Mouse (Mus musculus): ENCODE measurements around the gene Arhgap25. TPM values are rescaled to one million over a fixed set of nuclear protein-coding genes. Genes with fewer than 3 reads are reported as not detected.
"Not testable (repeated sequence)": the region's sequence is repeated elsewhere in the genome, so short reads cannot be mapped to it uniquely, and the experiment has no call there.

The Arhgap25 gene
- total RNA-seq (2014; fragmentation: Nextera tagmentation) (20.3 and 22.8 TPM in 2 replicates), total RNA-seq (2017) (36.8 and 40.9 TPM in 2 replicates), polyA plus RNA-seq (2012) (3.1 and 4.8 TPM in 2 replicates)

DNA sequence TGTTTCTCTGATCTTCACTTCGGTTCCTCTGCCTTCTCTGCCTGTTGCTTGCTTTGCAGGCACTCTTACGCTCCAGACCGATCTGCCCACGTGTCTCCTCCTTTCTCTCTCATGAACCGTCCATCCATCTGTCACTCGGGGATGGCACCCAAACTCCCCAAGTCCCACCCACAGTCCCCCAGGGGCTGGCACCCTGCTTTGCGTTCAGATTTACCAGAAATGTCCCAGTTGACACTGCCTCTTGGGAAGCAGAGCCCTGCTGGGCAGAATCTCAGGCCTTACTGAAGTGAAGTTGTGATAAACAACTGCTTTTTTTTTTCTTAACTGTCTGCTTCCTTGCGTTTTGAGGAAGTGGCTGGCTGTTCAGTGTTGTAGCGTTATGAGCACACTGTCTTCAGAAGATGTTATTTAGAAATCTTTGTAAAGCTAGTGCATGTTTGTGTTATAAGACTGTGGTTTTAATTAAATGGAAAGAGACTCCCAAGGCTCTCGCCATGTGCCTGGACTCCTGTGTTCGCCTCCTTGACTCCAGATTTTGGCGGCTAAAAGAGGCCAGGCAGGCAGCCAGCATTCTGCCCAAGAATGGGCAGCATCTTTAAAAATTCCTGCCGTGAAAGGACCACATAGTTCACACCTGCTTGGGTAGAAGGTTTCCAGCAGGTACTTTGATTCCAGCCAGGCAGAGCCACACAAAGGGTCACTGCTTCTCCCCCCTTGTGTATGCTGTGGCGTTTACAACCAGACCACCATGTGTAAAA lies at the start of gene Arhgap25:
TSS of gene Arhgap25 (minus strand) at position 307 of the 758 bp plus-strand sequence.
- Histone ChIP-seq H3K36me3 (replicated peaks) (peaks cover 3% of the 10 kb centered on the region), H3K4me1 (ENCODE audit: insufficient read depth, low read depth, low read length) (peaks cover 87% of the 10 kb centered on the region), H3K4me3 (ENCODE audit: low read depth, low read length) (peak within 1 kb of the TSS; percentile 57), H3K27me3 (ENCODE audit: insufficient read depth, low read length) (peaks cover 29% of the 10 kb centered on the region), H3K9me3 (replicated peaks) (no peaks in the 10 kb centered on the region)
- TF ChIP-seq CTCF (IDR thresholded peaks at IDR 0.05; ENCODE audit: low read depth, low read length) (no peak), TAL1 (conservative IDR thresholded peaks at IDR 0.05; ENCODE audit: low read depth, low read length) (no peak), POLR2AphosphoS5 (IDR thresholded peaks at IDR 0.05; ENCODE audit: insufficient replicate concordance, low read depth, low read length) (no peak), GATA2 (IDR thresholded peaks at IDR 0.05; ENCODE audit: borderline replicate concordance, low read depth, low read length) (no peak), GATA1 (IDR thresholded peaks at IDR 0.05; ENCODE audit: borderline replicate concordance, low read length) (no peak)
- ATAC-seq (ENCODE audit: extremely low read depth, insufficient number of reproducible peaks, low FRiP score, poor library complexity, severe bottlenecking) (no peak), DNase-seq (ENCODE audit: low spot score) (no peak)

DNA sequence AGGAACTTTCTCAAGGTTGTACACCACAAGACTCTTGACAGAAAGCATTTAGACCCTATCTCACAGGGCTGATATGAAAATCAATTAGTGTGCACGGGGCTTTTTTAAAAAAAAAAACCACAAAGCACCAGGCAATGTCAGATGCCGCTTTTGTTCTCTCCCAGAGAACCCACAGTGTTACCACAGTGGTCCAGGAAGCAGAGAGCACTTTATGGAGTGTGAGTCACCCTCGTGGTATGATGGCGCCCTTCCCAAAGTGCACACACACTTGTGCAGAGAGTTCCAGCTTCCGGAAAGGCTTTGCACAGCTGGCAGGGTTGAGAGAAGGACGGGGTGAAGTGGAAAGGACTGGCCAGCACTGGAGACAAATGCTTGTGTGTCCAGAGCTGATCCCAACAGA lies 49.4 kb upstream of the Arhgap25 start:
- Histone ChIP-seq H3K36me3 (replicated peaks) (peaks cover 19% of the 10 kb centered on the region), H3K27me3 (ENCODE audit: insufficient read depth, low read length) (peaks cover 41% of the 10 kb centered on the region), H3K4me3 (ENCODE audit: low read depth, low read length) (peak overlapping the region; percentile 32; the same call in 1 of the 2 replicates), H3K4me1 (ENCODE audit: insufficient read depth, low read depth, low read length) (peaks cover 58% of the 10 kb centered on the region), H3K9me3 (replicated peaks) (no peaks in the 10 kb centered on the region)
- ATAC-seq (ENCODE audit: extremely low read depth, insufficient number of reproducible peaks, low FRiP score, poor library complexity, severe bottlenecking) (peak; percentile 24; the same call in 1 of the 2 replicates), DNase-seq (ENCODE audit: low spot score) (no peak)
- TF ChIP-seq TAL1 (conservative IDR thresholded peaks at IDR 0.05; ENCODE audit: low read depth, low read length) (no peak), GATA1 (IDR thresholded peaks at IDR 0.05; ENCODE audit: borderline replicate concordance, low read length) (no peak), POLR2AphosphoS5 (IDR thresholded peaks at IDR 0.05; ENCODE audit: insufficient replicate concordance, low read depth, low read length) (no peak), GATA2 (IDR thresholded peaks at IDR 0.05; ENCODE audit: borderline replicate concordance, low read depth, low read length) (no peak), CTCF (IDR thresholded peaks at IDR 0.05; ENCODE audit: low read depth, low read length) (no peak)

- H3K27me3 ChIP-seq (ENCODE audit: insufficient read depth, low read length) = peaks cover 33% of the 10 kb centered on the region
- ATAC-seq (ENCODE audit: extremely low read depth, insufficient number of reproducible peaks, low FRiP score, poor library complexity, severe bottlenecking) (no peak), DNase-seq (ENCODE audit: low spot score) (no peak)
- H3K4me1 ChIP-seq (ENCODE audit: insufficient read depth, low read depth, low read length) = peaks cover 51% of the 10 kb centered on the region
- H3K36me3 ChIP-seq (replicated peaks) = peaks cover 18% of the 10 kb centered on the region
- TF ChIP-seq POLR2AphosphoS5 (IDR thresholded peaks at IDR 0.05; ENCODE audit: insufficient replicate concordance, low read depth, low read length) (no peak), GATA1 (IDR thresholded peaks at IDR 0.05; ENCODE audit: borderline replicate concordance, low read length) (no peak), CTCF (IDR thresholded peaks at IDR 0.05; ENCODE audit: low read depth, low read length) (no peak), TAL1 (conservative IDR thresholded peaks at IDR 0.05; ENCODE audit: low read depth, low read length) (no peak), GATA2 (IDR thresholded peaks at IDR 0.05; ENCODE audit: borderline replicate concordance, low read depth, low read length) (no peak)
- H3K9me3 ChIP-seq (replicated peaks) = no peaks in the 10 kb centered on the region
- no peak overlapping the region; the same call in 1 of the 2 replicates for H3K4me3 ChIP-seq (ENCODE audit: low read depth, low read length)
These were observed 48.5 kb upstream of the Arhgap25 start for GRCm38 (mm10) chr6:87581581-87581980.

- ATAC-seq (ENCODE audit: extremely low read depth, insufficient number of reproducible peaks, low FRiP score, poor library complexity, severe bottlenecking) = no peak
- Histone ChIP-seq H3K9me3 (replicated peaks) (no peaks in the 10 kb centered on the region), H3K27me3 (ENCODE audit: insufficient read depth, low read length) (peaks cover 32% of the 10 kb centered on the region), H3K36me3 (replicated peaks) (peaks cover 16% of the 10 kb centered on the region), H3K4me1 (ENCODE audit: insufficient read depth, low read depth, low read length) (peaks cover 48% of the 10 kb centered on the region), H3K4me3 (ENCODE audit: low read depth, low read length) (no peak overlapping the region)
- TF ChIP-seq TAL1 (conservative IDR thresholded peaks at IDR 0.05; ENCODE audit: low read depth, low read length) (no peak), CTCF (IDR thresholded peaks at IDR 0.05; ENCODE audit: low read depth, low read length) (no peak), POLR2AphosphoS5 (IDR thresholded peaks at IDR 0.05; ENCODE audit: insufficient replicate concordance, low read depth, low read length) (no peak), GATA2 (IDR thresholded peaks at IDR 0.05; ENCODE audit: borderline replicate concordance, low read depth, low read length) (no peak), GATA1 (IDR thresholded peaks at IDR 0.05; ENCODE audit: borderline replicate concordance, low read length) (no peak)
- DNase-seq (ENCODE audit: low spot score) = no peak
These were observed 48.0 kb upstream of the Arhgap25 start for GRCm38 (mm10) chr6:87581071-87581470.

GRCm38 (mm10) chr6:87578247-87578646 lies 45.2 kb upstream of the Arhgap25 start:
- no peak for TF ChIP-seq CTCF (IDR thresholded peaks at IDR 0.05; ENCODE audit: low read depth, low read length)
- TF ChIP-seq GATA2 (IDR thresholded peaks at IDR 0.05; ENCODE audit: borderline replicate concordance, low read depth, low read length) = no peak
- no peak for TF ChIP-seq GATA1 (IDR thresholded peaks at IDR 0.05; ENCODE audit: borderline replicate concordance, low read length)
- TF ChIP-seq TAL1 (conservative IDR thresholded peaks at IDR 0.05; ENCODE audit: low read depth, low read length) = no peak
- no peak for TF ChIP-seq POLR2AphosphoS5 (IDR thresholded peaks at IDR 0.05; ENCODE audit: insufficient replicate concordance, low read depth, low read length)

GRCm38 (mm10) chr6:87576648-87577330 lies 43.7 kb upstream of the Arhgap25 start:
- Histone ChIP-seq H3K9me3 (replicated peaks) (peaks cover 3% of the 10 kb centered on the region; the same call in 1 of the 2 replicates), H3K4me1 (ENCODE audit: insufficient read depth, low read depth, low read length) (peaks cover 9% of the 10 kb centered on the region), H3K4me3 (ENCODE audit: low read depth, low read length) (no peak overlapping the region), H3K36me3 (replicated peaks) (peaks cover 16% of the 10 kb centered on the region), H3K27me3 (ENCODE audit: insufficient read depth, low read length) (peaks cover 25% of the 10 kb centered on the region)
- ATAC-seq (ENCODE audit: extremely low read depth, insufficient number of reproducible peaks, low FRiP score, poor library complexity, severe bottlenecking) (no peak), DNase-seq (ENCODE audit: low spot score) (no peak)
- TF ChIP-seq CTCF (IDR thresholded peaks at IDR 0.05; ENCODE audit: low read depth, low read length) = no peak
- TF ChIP-seq GATA1 (IDR thresholded peaks at IDR 0.05; ENCODE audit: borderline replicate concordance, low read length) = no peak
- no peak for TF ChIP-seq GATA2 (IDR thresholded peaks at IDR 0.05; ENCODE audit: borderline replicate concordance, low read depth, low read length)
- no peak for TF ChIP-seq POLR2AphosphoS5 (IDR thresholded peaks at IDR 0.05; ENCODE audit: insufficient replicate concordance, low read depth, low read length)
- no peak for TF ChIP-seq TAL1 (conservative IDR thresholded peaks at IDR 0.05; ENCODE audit: low read depth, low read length)

More at GRCm38 (mm10) chr6:87578247-87578646, 45.2 kb upstream of the Arhgap25 start:
- Histone ChIP-seq H3K4me3 (ENCODE audit: low read depth, low read length) (no peak overlapping the region), H3K4me1 (ENCODE audit: insufficient read depth, low read depth, low read length) (peaks cover 23% of the 10 kb centered on the region), H3K36me3 (replicated peaks) (peaks cover 16% of the 10 kb centered on the region), H3K9me3 (replicated peaks) (peaks cover 3% of the 10 kb centered on the region; the same call in 1 of the 2 replicates), H3K27me3 (ENCODE audit: insufficient read depth, low read length) (peaks cover 26% of the 10 kb centered on the region)
- no peak for DNase-seq (ENCODE audit: low spot score)
- ATAC-seq (ENCODE audit: extremely low read depth, insufficient number of reproducible peaks, low FRiP score, poor library complexity, severe bottlenecking) = no peak

DNA sequence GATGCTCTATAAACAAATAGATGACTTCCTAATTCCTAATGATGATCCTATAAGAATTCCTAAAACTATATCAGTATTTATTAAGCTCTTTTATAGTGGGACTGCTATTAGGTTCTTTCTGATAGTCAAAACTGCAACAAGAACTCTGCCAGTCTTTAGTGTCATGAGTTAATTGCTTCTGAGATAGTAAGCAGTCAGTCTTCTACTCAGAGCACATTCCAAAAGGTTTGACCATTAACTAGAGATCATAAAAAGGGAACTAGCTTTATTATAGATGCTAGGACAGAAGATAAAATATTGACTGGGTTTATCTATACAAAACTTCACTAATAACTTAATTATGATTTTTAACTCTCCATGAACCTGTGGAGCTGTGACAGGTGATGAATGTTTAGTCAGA lies 38.8 kb upstream of the Arhgap25 start:
- H3K4me3 ChIP-seq (ENCODE audit: low read depth, low read length); DNase-seq (ENCODE audit: low spot score); H3K36me3 ChIP-seq (replicated peaks); H3K9me3 ChIP-seq (replicated peaks); ATAC-seq (ENCODE audit: extremely low read depth, insufficient number of reproducible peaks, low FRiP score, poor library complexity, severe bottlenecking): not testable (repeated sequence)
- Histone ChIP-seq H3K4me1 (ENCODE audit: insufficient read depth, low read depth, low read length) (peaks cover 25% of the 10 kb centered on the region), H3K27me3 (ENCODE audit: insufficient read depth, low read length) (peaks cover 27% of the 10 kb centered on the region)
